Mouse (Mus musculus) midbrain, postnatal 0 days (tissue): Measurements from ENCODE around the gene Tmprss12. TPM values are rescaled to one million over a fixed set of nuclear protein-coding genes. Genes with fewer than 3 reads are reported as not detected.
A peak's percentile ranks its signal among the peaks of the same experiment; 100 is the strongest.

Experiments
- ATAC-seq: fragments of 200-750 bp; cut with Nextera tagmentation; 2 replicates; pipeline ENCODE4 v1.8.0; 2017; ENCODE audit warnings: moderate number of reproducible peaks, mild to moderate bottlenecking, moderate TSS enrichment, moderate library complexity; ENCODE audit not compliant: low FRiP score
- DNase-seq: peaks from one replicate; pipeline ENCODE4 v3.0.0-alpha.2; 2015; ENCODE audit warnings: low spot score
- H3K27ac ChIP-seq: fragments of 300-500 bp; sonication (generic); 2 replicates; pipeline ENCODE4 v1.5.1; 2014; ENCODE audit warnings: low read depth, mild to moderate bottlenecking, low read length, mixed read lengths
- H3K27me3 ChIP-seq: fragments of 300-500 bp; sonication (generic); 2 replicates; pipeline ENCODE4 v1.6.1; 2014; ENCODE audit warnings: low read length, control low read depth, mixed read lengths; ENCODE audit not compliant: insufficient read depth
- H3K36me3 ChIP-seq: fragments of 300-500 bp; sonication (generic); 2 replicates; pipeline ENCODE4 v1.6.1; 2014; ENCODE audit warnings: low read length, control low read depth, mixed read lengths; ENCODE audit not compliant: insufficient read depth
- H3K4me1 ChIP-seq: fragments of 300-500 bp; sonication (generic); 2 replicates; pipeline ENCODE4 v1.6.1; 2014; ENCODE audit warnings: mild to moderate bottlenecking, control low read depth, antibody characterized with exemption, low read length, mixed read lengths; ENCODE audit not compliant: insufficient read depth
- H3K4me2 ChIP-seq: fragments of 300-500 bp; sonication (generic); 2 replicates; pipeline ENCODE4 v1.6.1; 2014; ENCODE audit warnings: low read depth, mild to moderate bottlenecking, low read length, mixed read lengths; ENCODE audit not compliant: poor library complexity, severe bottlenecking
- H3K4me3 ChIP-seq: fragments of 300-500 bp; sonication (generic); 2 replicates; pipeline ENCODE4 v1.5.1; 2014; ENCODE audit warnings: low read depth, mild to moderate bottlenecking, low read length, moderate library complexity
- H3K9ac ChIP-seq: fragments of 300-500 bp; sonication (generic); replicated peaks from 2 replicates; pipeline ENCODE4 v1.6.1; 2014; ENCODE audit warnings: mild to moderate bottlenecking, low read length, moderate library complexity, mixed read lengths; ENCODE audit not compliant: poor library complexity, severe bottlenecking
- H3K9me3 ChIP-seq: fragments of 300-500 bp; sonication (generic); 2 replicates; pipeline ENCODE4 v1.6.1; 2016; ENCODE audit warnings: low read length, control low read depth
- CTCF ChIP-seq: IDR thresholded peaks from 2 replicates; pipeline ENCODE4 v1.5.1; 2016; ENCODE audit warnings: antibody characterized with exemption, mild to moderate bottlenecking
- WGBS: fragments of 180-500 bp; shearing (Covaris S2); extraction: QIAGEN DNeasy Blood & Tissue Kit; methylation state at CpG from one replicate; pipeline ENCODE4 v1.1.7; 2014; 5-methylcytosine and 5-hydroxymethylcytosine counted together
- polyA plus RNA-seq: library from polyadenylated mRNA; unstranded; fragments of >200 nt; fragmentation: Nextera tagmentation; extraction: Ambion mirVana; gene quantifications from 2 replicates; pipeline ENCODE4 v1.2.1, GENCODE M21; 2015
- total RNA-seq: library from RNA; depleted of rRNA; stranded (reverse); fragments of >200 nt; gene quantifications from 2 replicates; pipeline ENCODE4 v1.2.3, GENCODE M21; 2014

The Tmprss12 gene
- total and polyA plus RNA-seq, 2 experiments from 2014 or later, result not detected

DNA sequence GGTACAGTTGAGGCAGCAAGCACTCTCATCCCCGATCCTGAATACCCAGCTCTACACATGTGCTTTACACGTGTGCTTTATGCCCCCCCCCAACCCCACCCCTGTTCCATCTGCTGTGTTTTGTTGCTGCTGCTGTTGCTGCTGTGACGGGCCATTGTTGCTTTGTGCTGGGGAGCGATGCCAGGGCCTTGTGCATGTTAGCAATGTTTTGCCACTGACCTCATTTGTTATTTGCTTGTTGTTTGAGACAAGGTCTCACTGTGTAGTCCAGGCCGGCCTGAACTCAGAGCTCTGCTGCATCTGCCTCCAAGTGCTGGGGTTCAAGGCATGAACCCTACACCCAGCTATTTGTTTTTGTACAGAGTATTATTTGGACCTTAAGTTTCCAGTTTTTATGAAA, 10.2 kb downstream of the Tmprss12 start:
- H3K9ac ChIP-seq, result no peak overlapping the region
- no peak for TF ChIP-seq CTCF
- H3K36me3 ChIP-seq, result no peaks in the 10 kb centered on the region
- no peak overlapping the region for H3K4me3 ChIP-seq
- WGBS, result 77% methylated on average over 5 of the region's 5 CpGs
- no peak for DNase-seq
- no peaks in the 10 kb centered on the region for H3K27me3 ChIP-seq
- H3K27ac ChIP-seq, result no peak overlapping the region
- no peak overlapping the region for H3K4me2 ChIP-seq
- no peak for ATAC-seq
- H3K9me3 ChIP-seq, result no peaks in the 10 kb centered on the region
- H3K4me1 ChIP-seq, result no peaks in the 10 kb centered on the region

DNA sequence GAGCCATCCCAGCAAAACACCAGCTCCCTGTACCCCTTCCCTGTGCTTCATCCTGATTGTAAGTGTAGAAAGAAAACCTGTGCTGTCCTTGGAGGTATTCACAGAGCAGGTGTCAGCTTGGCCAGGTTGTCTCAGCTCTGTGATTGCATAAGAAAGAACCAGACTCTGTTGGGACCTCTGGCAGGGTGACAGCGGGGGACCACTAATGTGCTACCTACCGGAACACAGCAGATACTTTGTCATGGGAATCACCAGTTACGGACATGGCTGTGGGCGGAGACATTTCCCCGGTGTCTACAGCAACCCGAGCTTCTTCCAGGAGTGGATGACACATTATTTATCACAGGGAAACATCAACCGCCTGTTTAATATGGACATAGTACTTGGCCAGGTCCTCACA, 11.7 kb downstream of the Tmprss12 start:
- no peak for TF ChIP-seq CTCF
- H3K36me3 ChIP-seq, result no peaks in the 10 kb centered on the region
- H3K9me3 ChIP-seq, result no peaks in the 10 kb centered on the region
- WGBS, result 77% methylated on average over 7 of the region's 7 CpGs
- DNase-seq (no peak), ATAC-seq (no peak)
- H3K9ac ChIP-seq, result no peak overlapping the region
- no peak overlapping the region for H3K4me2 ChIP-seq
- H3K27me3 ChIP-seq, result no peaks in the 10 kb centered on the region
- H3K27ac ChIP-seq, result no peak overlapping the region
- no peak overlapping the region for H3K4me3 ChIP-seq
- no peaks in the 10 kb centered on the region for H3K4me1 ChIP-seq

DNA sequence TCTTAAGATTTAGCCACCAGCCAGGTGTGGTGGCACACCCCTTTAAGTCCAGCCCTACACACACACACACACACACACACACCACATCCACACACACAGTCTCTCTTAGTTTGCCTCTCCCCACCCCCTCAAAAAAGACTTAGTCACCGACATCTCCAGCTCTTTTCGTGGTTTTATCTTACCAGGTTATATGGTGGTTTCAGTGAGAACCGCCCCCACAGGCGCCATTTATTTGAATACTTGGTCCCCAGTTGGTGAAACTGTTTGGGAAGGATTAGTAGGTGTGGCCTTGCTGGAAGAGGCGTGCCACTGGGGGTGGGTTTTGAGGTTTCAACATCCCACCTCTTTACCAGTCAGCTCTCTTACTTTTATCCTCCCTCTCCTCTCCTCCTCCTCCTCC, 17.2 kb downstream of the Tmprss12 start:
- no peak for TF ChIP-seq CTCF
- Histone ChIP-seq H3K4me2 (no peak overlapping the region), H3K9ac (no peak overlapping the region), H3K36me3 (no peaks in the 10 kb centered on the region), H3K27me3 (no peaks in the 10 kb centered on the region), H3K27ac (no peak overlapping the region), H3K4me1 (no peaks in the 10 kb centered on the region), H3K9me3 (no peaks in the 10 kb centered on the region), H3K4me3 (no peak overlapping the region)
- ATAC-seq, result no peak
- WGBS, result 90% methylated on average over 5 of the region's 5 CpGs
- no peak for DNase-seq

DNA sequence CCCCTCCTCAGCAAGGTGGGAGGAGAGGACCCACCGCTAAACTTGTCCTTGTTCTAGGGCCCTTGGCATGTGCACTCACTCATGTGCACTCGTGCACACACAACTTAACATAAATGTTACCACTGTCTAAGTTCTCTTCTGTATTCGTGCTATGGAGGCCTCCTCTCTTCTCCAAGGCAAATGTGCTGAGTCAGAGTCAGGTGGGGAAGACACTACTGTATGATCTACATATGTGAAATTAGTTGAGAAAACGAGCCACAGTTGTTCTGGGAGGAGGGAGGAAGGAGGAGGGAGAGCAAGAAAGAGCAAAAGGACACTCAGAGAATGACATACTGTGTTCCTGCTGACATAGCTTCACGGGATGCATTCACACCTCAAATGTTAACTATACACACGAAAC, 19.9 kb downstream of the Tmprss12 start:
- no peaks in the 10 kb centered on the region for H3K4me1 ChIP-seq
- H3K9ac ChIP-seq, result no peak overlapping the region
- no peaks in the 10 kb centered on the region for H3K9me3 ChIP-seq
- no peak overlapping the region for H3K4me2 ChIP-seq
- no peaks in the 10 kb centered on the region for H3K36me3 ChIP-seq
- no peak overlapping the region for H3K27ac ChIP-seq
- 90% methylated on average over 6 of the region's 6 CpGs for WGBS
- no peak for TF ChIP-seq CTCF
- no peaks in the 10 kb centered on the region for H3K27me3 ChIP-seq
- ATAC-seq (no peak), DNase-seq (no peak)
- H3K4me3 ChIP-seq, result no peak overlapping the region

DNA sequence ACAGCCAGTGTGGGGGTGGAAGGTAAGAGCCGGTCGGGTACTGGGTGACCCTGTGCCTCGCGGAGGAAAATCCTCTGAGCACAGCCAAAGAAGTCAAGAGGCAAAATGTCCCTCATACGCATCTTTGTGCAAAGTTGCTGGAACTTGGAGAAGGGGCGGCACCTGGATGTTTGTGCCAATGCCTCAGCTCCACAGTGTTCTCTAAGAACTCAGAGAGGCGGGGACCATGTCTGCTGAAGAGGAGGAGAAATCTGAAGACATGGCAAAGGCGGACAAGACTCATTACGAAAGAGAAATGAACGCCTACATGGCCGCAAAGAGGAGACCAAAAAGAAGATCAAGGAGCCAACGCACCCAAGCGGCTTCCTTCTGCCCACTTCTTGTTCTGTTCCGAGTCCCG, 20.9 kb downstream of the Tmprss12 start:
- TF ChIP-seq CTCF, result no peak
- Histone ChIP-seq H3K4me3 (no peak overlapping the region), H3K36me3 (no peaks in the 10 kb centered on the region), H3K9me3 (no peaks in the 10 kb centered on the region), H3K27ac (no peak overlapping the region), H3K4me1 (no peaks in the 10 kb centered on the region), H3K27me3 (no peaks in the 10 kb centered on the region), H3K4me2 (no peak overlapping the region), H3K9ac (no peak overlapping the region)
- DNase-seq (no peak), ATAC-seq (no peak)
- 67% methylated on average over 15 of the region's 15 CpGs for WGBS

DNA sequence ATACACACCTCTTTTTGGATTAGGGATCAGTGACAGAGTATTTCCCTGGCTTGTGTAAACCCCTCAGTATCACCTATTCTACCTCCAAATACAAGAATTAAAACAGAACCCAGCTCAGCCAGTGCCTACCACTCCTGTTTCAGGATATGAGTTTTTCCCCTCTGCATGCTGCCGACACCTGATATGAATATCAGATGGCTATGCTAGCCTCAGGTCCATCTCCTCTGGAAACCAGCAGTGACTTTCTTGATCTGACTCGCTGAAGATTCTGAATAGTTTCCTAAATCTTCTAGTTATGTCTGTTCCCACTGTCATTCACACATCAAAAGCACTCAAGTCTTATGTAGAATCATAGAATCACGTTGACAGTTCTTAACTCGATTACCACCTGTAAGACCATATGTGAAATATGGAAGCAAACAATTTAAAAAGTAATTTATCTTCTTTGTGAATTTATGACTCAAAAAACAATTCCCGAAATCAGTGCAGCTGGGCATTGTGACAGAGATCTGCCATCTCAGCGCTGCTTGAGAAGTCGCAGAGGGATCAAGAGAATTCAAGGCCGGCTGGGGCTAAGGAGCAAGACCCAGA, 22.9 kb downstream of the Tmprss12 start:
- Histone ChIP-seq H3K4me3 (peak overlapping the region; percentile 48), H3K36me3 (no peaks in the 10 kb centered on the region), H3K4me1 (no peaks in the 10 kb centered on the region), H3K27me3 (no peaks in the 10 kb centered on the region), H3K4me2 (peak overlapping the region; percentile 80), H3K27ac (0 out of 2 replicates have a peak overlapping the region, but pooled peaks have one; percentile 85), H3K9ac (peak overlapping the region; percentile 75), H3K9me3 (no peaks in the 10 kb centered on the region)
- DNase-seq (no peak), ATAC-seq (no peak)
- TF ChIP-seq CTCF, result no peak
- 38% methylated on average over 8 of the region's 8 CpGs for WGBS
